Mouse (Mus musculus): ENCODE results near the gene Med24. TPM values are rescaled to one million over a fixed set of nuclear protein-coding genes. Genes with fewer than 3 reads are reported as not detected.
"Not testable (repeated sequence)": the region's sequence is repeated elsewhere in the genome, so short reads cannot be mapped to it uniquely, and the experiment has no call there.

Gene Med24
- total RNA-seq, 2 experiments from 2014 or later: 109 to 110 TPM

- DNase-seq (ENCODE audit: low spot score in 2 of 2): no peak
Observed at GRCm38 (mm10) chr11:98723098-98723497, 6.1 kb downstream of the Med24 start.

DNA sequence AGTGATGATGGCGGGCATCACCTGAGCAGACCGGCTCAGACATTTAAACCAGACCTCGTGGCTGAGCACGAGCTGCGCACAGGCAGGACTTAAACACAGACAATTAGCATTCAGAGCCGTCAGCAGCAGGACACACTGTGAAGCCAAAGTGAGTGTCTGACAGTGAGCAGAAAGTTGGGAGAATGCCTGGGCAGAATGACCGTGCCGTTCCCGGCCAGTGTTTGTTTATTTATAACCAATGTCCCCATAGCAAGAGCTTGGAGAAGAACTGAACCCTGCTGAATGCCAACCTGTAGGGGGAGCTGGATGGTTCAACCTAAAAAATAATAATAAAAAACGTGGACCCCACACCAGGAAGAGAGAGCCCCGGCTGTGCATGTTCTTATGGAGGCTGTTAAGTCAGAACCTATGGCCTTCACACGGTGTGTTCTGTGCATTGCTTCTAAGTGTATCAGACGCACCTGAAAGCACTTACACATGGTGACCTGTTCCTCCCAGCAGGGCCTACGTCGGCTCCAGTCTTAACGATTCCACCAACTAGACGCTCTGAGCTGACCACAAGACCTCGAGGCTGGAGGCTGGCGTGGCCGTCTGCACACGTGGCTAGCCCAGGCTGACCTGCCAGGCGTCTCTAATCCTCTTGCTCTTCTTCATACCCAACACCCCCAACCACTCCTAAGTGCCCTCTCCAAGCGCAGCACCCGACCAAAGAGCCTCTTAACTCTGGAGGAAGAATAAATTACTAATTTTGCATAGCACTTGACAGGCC lies 7.6 kb downstream of the Med24 start:
- peak in 1 of 2 experiments; percentile 80 for DNase-seq (ENCODE audit: low spot score in 2 of 2)

GRCm38 (mm10) chr11:98720756-98721155 lies 8.5 kb downstream of the Med24 start:
- no peak for DNase-seq (ENCODE audit: low spot score in 2 of 2)

- DNase-seq (ENCODE audit: low spot score in 2 of 2): peak; percentile 85 to 86
Observed at GRCm38 (mm10) chr11:98717904-98718303, 11.3 kb downstream of the Med24 start.

DNA sequence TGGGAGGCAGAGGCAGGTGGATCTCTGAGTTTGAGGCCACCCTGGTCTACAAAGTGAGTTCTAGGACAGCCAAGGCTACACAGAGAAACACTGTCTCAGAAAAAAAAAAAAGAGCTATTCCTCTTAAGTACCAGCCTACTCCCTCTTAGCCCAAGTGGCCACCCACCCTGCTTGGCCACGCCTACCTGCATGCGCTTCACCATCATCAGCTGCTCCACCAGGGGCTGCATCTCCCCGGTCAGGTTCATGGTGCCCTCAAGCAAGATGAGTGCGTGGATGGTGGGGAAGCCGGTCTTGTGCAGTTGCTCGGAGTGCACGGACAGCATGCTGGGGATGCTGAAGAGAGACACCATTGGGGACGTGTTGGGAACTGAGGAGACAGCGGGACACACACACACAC lies 13.3 kb downstream of the Med24 start:
- no peak for DNase-seq (ENCODE audit: low spot score in 2 of 2)

- DNase-seq (ENCODE audit: low spot score in 2 of 2): no peak
Observed at GRCm38 (mm10) chr11:98713703-98714102, 15.5 kb downstream of the Med24 start.

DNA sequence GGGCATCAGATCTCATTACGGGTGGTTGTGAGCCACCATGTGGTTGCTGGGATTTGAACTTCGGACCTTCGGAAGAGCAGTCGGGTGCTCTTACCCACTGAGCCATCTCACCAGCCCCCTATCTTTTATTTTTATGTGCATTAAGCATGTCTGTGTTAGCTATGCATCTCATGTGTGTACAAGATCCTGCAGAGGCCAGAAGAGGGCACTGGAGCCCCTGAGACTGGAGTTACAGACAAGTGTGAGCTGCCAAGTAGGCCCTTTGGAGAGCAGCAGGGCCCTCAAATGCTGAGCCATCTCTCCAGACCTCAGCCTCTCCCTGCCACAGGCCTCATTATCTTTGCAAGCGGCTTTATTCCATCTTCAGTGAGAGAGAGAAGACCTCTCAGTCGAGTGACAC lies 17.2 kb downstream of the Med24 start:
- DNase-seq (ENCODE audit: low spot score in 2 of 2): not testable (repeated sequence)

GRCm38 (mm10) chr11:98711046-98711434 lies 18.2 kb downstream of the Med24 start:
- DNase-seq (ENCODE audit: low spot score in 2 of 2): no peak

DNA sequence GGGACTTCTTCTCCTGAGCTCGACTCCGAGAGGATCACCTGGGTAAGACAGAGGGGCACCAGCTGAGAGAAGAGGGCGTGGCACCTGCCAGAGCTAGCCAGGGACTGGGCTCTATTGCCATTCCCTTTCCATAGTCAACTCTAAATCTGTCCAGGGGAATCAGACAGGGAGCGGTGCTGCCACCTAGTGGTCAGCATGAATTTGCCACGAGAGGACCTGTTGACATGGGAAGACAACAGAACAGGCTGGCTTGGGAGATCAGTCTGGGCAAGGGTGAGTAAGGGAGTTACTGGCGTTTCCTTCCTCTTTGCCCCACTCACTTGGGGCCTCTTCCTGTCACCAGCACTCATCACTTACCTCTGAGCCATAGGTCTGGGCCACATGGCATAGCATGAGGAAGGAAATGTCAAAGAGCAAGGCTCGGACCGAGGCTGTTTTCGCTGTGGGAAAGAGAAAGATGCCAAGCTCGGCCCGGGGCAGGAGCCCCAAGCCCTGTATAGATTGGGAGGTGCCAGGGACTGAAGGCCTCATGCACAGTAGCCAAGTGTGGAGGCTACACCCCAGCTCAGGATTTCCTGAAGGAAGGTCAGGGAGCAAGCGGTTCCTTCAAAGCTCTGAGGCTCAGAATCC lies 18.7 kb downstream of the Med24 start:
- DNase-seq (ENCODE audit: low spot score in 2 of 2): peak; percentile 73 to 81

DNA sequence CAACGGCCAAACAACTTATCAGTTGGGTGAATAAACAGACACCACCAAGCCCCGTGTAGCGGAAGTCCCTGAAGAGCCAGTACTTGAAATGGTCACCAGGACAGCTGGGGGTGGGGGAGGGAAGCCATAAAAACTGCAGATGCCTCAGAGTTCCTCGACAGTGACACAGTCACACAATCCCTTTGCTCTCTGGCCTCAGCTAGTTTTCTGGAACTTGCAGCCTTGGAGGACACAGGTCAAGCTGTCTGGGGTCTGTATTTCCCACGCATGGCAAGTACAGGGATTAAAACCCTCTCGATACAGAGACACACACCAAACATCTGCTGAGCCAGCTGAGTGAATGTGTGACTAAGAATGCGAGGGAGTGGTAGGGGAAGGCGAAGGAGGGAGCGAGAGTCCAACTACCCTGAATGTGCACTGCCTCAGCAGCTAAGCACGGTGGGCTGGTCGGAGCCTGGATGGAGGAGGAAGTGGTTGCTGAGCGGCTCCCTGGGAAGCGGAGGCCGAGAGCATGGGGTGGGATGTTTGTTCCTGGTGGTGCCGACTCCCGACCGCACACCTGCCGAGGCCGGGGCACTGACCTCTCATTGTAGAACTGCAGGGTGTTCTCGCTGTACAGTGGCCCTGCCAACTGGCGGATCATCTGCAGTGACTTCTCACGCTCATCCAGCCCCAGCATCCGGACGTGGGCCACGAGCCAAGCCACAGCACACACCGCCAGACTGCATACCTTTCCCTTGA lies 20.1 kb downstream of the Med24 start:
- no peak for DNase-seq (ENCODE audit: low spot score in 2 of 2)

GRCm38 (mm10) chr11:98708282-98708956 lies 20.8 kb downstream of the Med24 start:
- DNase-seq (ENCODE audit: low spot score in 2 of 2): no peak

DNA sequence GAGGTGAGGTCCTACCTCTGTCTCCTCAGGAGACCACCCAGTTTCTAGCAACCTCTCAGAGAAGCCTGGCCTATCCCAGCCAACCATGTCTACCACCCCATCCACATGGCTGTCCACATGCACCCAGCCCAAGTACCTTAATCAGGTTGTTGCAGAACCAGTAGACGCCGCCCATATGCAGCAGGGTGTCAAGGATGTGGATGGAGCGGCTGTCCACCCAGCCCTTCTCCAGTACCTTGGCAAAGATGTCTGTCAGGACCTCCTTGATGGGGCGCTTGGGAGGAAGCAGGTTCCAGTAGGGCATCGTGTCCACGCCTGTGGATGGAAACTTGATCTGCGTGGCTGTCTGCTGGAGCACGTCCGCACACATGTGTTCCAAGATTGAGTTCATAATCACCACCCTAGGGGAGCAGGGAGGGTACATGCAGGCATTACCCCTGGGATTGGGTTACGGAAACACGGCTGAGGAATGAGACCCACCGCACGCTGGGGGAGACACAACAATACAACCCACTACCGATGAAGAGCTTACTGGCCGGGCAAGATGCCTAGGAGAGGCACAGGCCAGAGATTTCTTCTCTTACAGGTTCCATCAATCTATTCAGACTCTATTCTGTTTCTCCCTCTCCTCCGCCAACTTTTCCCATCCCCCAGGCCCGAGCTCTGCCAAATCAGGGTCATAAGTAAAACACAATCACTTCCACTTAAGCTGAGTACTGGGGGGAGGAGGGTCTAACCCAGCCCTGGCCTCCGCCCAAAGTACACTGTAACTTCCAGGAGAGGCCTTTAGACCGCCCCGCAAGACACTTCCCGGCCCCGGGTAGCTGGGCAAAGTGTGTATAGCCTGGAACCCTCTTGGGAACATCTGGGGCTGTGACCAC lies 21.6 kb downstream of the Med24 start:
- no peak for DNase-seq (ENCODE audit: low spot score in 2 of 2)

DNA sequence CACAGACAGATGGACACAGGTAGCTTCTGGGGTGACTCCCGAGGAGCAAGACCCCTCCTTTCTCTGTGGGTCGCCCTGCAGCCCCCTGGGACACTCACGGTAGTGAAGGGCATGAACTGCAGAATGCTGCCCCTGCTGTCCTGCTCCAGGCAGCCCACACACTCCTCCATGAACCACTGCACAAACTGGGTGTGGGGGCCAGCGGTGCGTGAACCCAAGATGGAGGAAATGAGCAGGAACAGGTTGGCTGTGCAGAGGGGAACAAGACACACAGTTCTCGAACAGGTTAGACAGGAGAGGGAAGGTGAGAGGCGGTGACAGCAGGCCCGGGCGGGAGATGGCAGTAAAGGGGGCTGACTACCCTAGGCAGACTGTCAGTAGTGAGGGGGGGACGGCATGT lies 24.2 kb downstream of the Med24 start:
- DNase-seq (ENCODE audit: low spot score in 2 of 2): no peak

- DNase-seq (ENCODE audit: low spot score in 2 of 2): no peak
Observed at GRCm38 (mm10) chr11:98702323-98702722, 26.9 kb downstream of the Med24 start.

- DNase-seq (ENCODE audit: low spot score in 2 of 2): no peak
Observed at GRCm38 (mm10) chr11:98701213-98701670, 28.0 kb downstream of the Med24 start, which contains the start of gene Csf3. Gene Csf3 (plus strand): TSS chr11:98701263.

- DNase-seq (ENCODE audit: low spot score in 2 of 2): peak; percentile 68 to 80
Observed at GRCm38 (mm10) chr11:98699911-98700310, 29.3 kb downstream of the Med24 start.

DNA sequence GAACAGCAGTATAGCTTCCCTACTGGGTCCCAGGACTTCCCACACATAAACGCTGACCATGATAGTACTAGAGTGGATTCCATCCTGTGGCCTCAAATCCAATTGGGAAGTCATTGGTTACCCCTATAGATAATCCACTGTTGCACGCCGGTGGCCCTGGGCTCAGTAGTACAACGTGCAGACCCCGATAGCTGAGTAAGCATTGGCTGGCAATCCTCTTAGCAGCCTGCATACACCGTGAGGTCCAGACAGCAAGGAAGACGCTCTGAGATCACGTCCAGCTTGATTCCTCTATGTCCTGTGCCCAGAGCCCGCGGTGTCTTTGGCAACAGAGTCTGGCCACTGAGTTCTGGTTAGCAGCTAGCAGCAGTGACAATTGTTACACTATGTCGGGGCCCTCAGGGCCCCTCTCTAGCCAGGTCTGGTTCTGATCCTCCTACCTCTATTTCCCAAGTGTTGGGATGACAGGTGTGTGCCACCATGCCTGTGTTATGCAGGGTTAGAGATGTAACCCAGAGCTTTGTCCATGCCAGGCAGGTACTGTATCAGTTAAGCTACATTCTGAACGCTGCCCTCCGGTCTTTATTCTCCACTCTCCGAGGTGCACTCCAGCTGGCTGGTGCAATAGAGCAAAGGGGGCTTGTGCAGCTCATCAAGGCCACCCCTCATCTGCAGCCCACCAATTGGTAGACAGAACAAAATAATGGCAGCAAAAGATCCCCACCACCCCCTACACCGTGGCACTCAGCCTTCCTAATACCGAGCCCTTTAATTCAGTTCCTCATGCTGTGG lies 30.2 kb downstream of the Med24 start:
- DNase-seq (ENCODE audit: low spot score in 2 of 2): no peak

DNA sequence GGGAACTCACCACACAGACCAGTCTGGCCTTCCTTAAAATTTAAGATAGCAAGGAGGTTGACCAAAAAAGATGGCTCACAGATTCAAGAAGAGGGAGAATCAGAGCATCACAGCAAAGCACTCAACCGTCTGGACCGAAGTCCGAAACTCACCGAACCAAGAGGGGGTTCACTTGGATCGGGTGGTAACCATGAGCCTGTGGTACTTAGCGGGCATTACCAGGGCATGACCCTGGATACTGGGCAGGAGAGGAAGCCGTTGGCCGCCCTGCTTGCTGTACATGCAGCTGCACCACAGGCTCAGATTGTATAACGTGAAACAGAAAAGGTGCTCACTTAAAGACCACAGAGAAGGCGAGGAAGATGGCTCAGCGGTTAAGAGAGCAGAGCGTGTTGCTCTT lies 32.0 kb downstream of the Med24 start:
- DNase-seq (ENCODE audit: low spot score in 2 of 2): no peak

DNA sequence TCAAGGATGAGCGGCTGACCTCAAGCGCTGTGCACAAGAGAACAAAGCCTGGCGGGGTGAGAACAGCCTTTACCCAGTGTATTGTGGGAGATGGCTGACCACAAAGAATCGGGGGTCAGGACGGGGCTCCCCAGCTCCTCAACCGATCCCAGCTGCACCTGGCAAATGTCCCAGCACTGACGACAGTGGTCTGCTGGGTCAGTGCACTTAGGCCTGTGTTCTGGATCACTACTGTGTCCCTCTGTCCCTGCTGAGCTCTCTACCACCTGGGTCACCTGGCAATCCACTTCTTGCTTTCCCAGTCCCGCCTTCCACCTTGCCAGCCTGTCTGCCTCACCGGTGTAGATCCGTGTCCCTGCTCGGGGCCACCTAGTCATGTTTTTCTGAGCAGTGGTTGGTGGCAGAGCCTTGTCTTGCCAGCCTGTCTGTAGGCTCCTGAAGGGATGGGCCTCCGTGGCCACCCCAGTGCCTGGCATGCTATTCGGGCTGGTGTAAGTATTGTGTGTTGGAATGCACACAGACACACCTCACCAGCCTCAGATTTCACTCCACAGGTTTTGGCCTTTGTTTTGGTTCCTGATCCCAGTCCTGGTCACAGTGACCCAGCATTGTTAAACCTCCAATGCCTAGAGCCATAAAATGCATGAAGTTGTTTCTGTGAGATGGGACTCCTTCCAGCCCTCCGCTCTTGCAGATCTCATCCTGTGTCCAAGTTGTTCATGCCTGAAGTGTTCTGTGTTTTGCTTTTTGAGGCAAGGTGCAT lies 32.6 kb downstream of the Med24 start:
- DNase-seq (ENCODE audit: low spot score in 2 of 2): no peak

Measured in layer of hippocampus, postnatal 14 days (tissue).